Mouse (Mus musculus) midbrain, embryonic 10.5 days (tissue): ENCODE measurements around the gene Piwil1. TPM values are rescaled to one million over a fixed set of nuclear protein-coding genes. Genes with fewer than 3 reads are reported as not detected.

Experiments
- DNase-seq: peaks from one replicate; pipeline ENCODE4 v3.0.0-alpha.2; 2017; ENCODE audit warnings: low spot score
- H3K27ac ChIP-seq: fragments of 300-500 bp; sonication (generic); replicated peaks from 2 replicates; pipeline ENCODE4 v1.5.1; 2016; ENCODE audit warnings: mild to moderate bottlenecking
- H3K27me3 ChIP-seq: fragments of 300-500 bp; sonication (generic); 2 replicates; pipeline ENCODE4 v1.6.1; 2016; ENCODE audit warnings: low read depth, mild to moderate bottlenecking; ENCODE audit not compliant: poor library complexity, severe bottlenecking
- H3K36me3 ChIP-seq: fragments of 300-500 bp; sonication (generic); 2 replicates; pipeline ENCODE4 v1.6.1; 2016; ENCODE audit warnings: mild to moderate bottlenecking, moderate library complexity
- H3K4me1 ChIP-seq: fragments of 300-500 bp; sonication (generic); 2 replicates; pipeline ENCODE4 v1.6.1; 2016
- H3K4me3 ChIP-seq: fragments of 300-500 bp; sonication (generic); 2 replicates; pipeline ENCODE4 v1.5.1; 2016; ENCODE audit warnings: mild to moderate bottlenecking, moderate library complexity
- H3K9me3 ChIP-seq: fragments of 300-500 bp; sonication (generic); replicated peaks from 2 replicates; pipeline ENCODE4 v1.6.1; 2016; ENCODE audit warnings: mild to moderate bottlenecking
- WGBS: fragments of 180-500 bp; shearing (Covaris S2); methylation state at CpG from one replicate; pipeline ENCODE4 v1.1.7; 2016; 5-methylcytosine and 5-hydroxymethylcytosine counted together
- polyA plus RNA-seq: library from polyadenylated mRNA; unstranded; fragments of >200 nt; fragmentation: Nextera tagmentation; extraction: Ambion mirVana; gene quantifications from 2 replicates; pipeline ENCODE4 v1.2.1, GENCODE M21; 2016

The Piwil1 gene
- polyA plus RNA-seq, 1 experiment from 2014 or later: not detected

- Histone ChIP-seq H3K9me3 (no peaks in the 10 kb centered on the region), H3K27ac (peak overlapping the region; percentile 73), H3K4me1 (peaks cover 11% of the 10 kb centered on the region), H3K27me3 (no peaks in the 10 kb centered on the region), H3K36me3 (no peaks in the 10 kb centered on the region), H3K4me3 (peak overlapping the region; percentile 30)
- peak; percentile 29 for DNase-seq
- 18% methylated on average over 10 of the region's 10 CpGs for WGBS
Measured at GRCm38 (mm10) chr5:128769026-128769631, 66.8 kb downstream of the Piwil1 start.

- H3K4me1 ChIP-seq: no peaks in the 10 kb centered on the region
- H3K27me3 ChIP-seq: no peaks in the 10 kb centered on the region
- H3K27ac ChIP-seq: no peak overlapping the region
- H3K4me3 ChIP-seq: no peak overlapping the region
- H3K9me3 ChIP-seq: no peaks in the 10 kb centered on the region
- no peaks in the 10 kb centered on the region for H3K36me3 ChIP-seq
- no peak for DNase-seq
- WGBS: 66% methylated on average over 2 of the region's 2 CpGs
Measured at GRCm38 (mm10) chr5:128776386-128776785, 74.1 kb downstream of the Piwil1 start.

- no peak overlapping the region for H3K27ac ChIP-seq
- H3K4me1 ChIP-seq: peaks cover 27% of the 10 kb centered on the region
- H3K36me3 ChIP-seq: no peaks in the 10 kb centered on the region
- WGBS: 67% methylated on average over 22 of the region's 22 CpGs
- no peak for DNase-seq
- no peaks in the 10 kb centered on the region for H3K9me3 ChIP-seq
- H3K27me3 ChIP-seq: no peaks in the 10 kb centered on the region
- 0 out of 2 replicates have a peak overlapping the region, but pooled peaks have one; percentile 4 for H3K4me3 ChIP-seq
Measured at GRCm38 (mm10) chr5:128781621-128782020, 79.3 kb downstream of the Piwil1 start.

- Histone ChIP-seq H3K27ac (no peak overlapping the region), H3K4me3 (no peak overlapping the region), H3K36me3 (no peaks in the 10 kb centered on the region), H3K27me3 (no peaks in the 10 kb centered on the region), H3K9me3 (0 out of 2 replicates have a peak, but pooled peaks cover 4% of the 10 kb centered on the region), H3K4me1 (no peaks in the 10 kb centered on the region)
- WGBS: 91% methylated on average over 5 of the region's 5 CpGs
- DNase-seq: no peak
Measured at GRCm38 (mm10) chr5:128800592-128800991, 98.3 kb downstream of the Piwil1 start.

Other genes starting within 250 kb of the Piwil1 start
- 14.0 and 15.0 TPM in 2 replicates for gene Fzd10, start 101.7 kb upstream of the Piwil1 start, polyA plus RNA-seq